Mouse (Mus musculus) hindbrain, embryonic 13.5 days (tissue): Measurements from ENCODE around the gene Rpl18. TPM values are rescaled to one million over a fixed set of nuclear protein-coding genes. Genes with fewer than 3 reads are reported as not detected.

Source experiments
- ATAC-seq: fragments of 200-750 bp; cut with Nextera tagmentation; 2 replicates; pipeline ENCODE4 v1.8.0; 2017; ENCODE audit warnings: moderate TSS enrichment; ENCODE audit not compliant: low FRiP score
- H3K27ac ChIP-seq: fragments of 300-500 bp; sonication (generic); 2 replicates; pipeline ENCODE4 v1.5.1; 2015; ENCODE audit warnings: inconsistent platforms, mild to moderate bottlenecking, moderate library complexity
- H3K27me3 ChIP-seq: fragments of 300-500 bp; sonication (generic); 2 replicates; pipeline ENCODE4 v1.6.1; 2015; ENCODE audit warnings: mild to moderate bottlenecking, inconsistent platforms
- H3K36me3 ChIP-seq: fragments of 300-500 bp; sonication (generic); 2 replicates; pipeline ENCODE4 v1.6.1; 2015; ENCODE audit warnings: mild to moderate bottlenecking, inconsistent platforms
- H3K4me1 ChIP-seq: fragments of 300-500 bp; sonication (generic); replicated peaks from 2 replicates; pipeline ENCODE4 v1.6.1; 2015; ENCODE audit warnings: inconsistent platforms
- H3K4me2 ChIP-seq: fragments of 300-500 bp; sonication (generic); 2 replicates; pipeline ENCODE4 v1.6.1; 2015; ENCODE audit warnings: inconsistent platforms, mild to moderate bottlenecking, moderate library complexity
- H3K4me3 ChIP-seq: fragments of 300-500 bp; sonication (generic); 2 replicates; pipeline ENCODE4 v1.5.1; 2015; ENCODE audit warnings: mild to moderate bottlenecking, inconsistent platforms
- H3K9ac ChIP-seq: fragments of 300-500 bp; sonication (generic); 2 replicates; pipeline ENCODE4 v1.6.1; 2015; ENCODE audit warnings: mild to moderate bottlenecking, inconsistent platforms
- H3K9me3 ChIP-seq: fragments of 300-500 bp; sonication (generic); 2 replicates; pipeline ENCODE4 v1.6.1; 2016; ENCODE audit warnings: inconsistent platforms
- WGBS: fragments of 180-500 bp; shearing (Covaris S2); methylation state at CpG from one replicate; pipeline ENCODE4 v1.1.7; 2015; 5-methylcytosine and 5-hydroxymethylcytosine counted together
- polyA plus RNA-seq: library from polyadenylated mRNA; unstranded; fragments of >200 nt; fragmentation: Nextera tagmentation; extraction: Ambion mirVana; gene quantifications from 2 replicates; pipeline ENCODE4 v1.2.1, GENCODE M21; 2015

Gene Rpl18
- polyA plus RNA-seq, 1 experiment from 2014 or later = 633 TPM

GRCm38 (mm10) chr7:45717918-45718297 is 2.7 kb downstream of the Rpl18 start, which contains the start of gene Sphk2:
TSS of gene Sphk2 (minus strand) at chr7:45718002.
- WGBS = 0% methylated on average over 41 of the region's 41 CpGs
- no peaks in the 10 kb centered on the region for H3K9me3 ChIP-seq
- H3K9ac ChIP-seq = peak within 1 kb of the TSS; percentile 96
- peak; percentile 65 for ATAC-seq
- H3K4me2 ChIP-seq = peak within 1 kb of the TSS; percentile 94
- H3K4me3 ChIP-seq = peak within 1 kb of the TSS; percentile 86
- no peaks in the 10 kb centered on the region for H3K27me3 ChIP-seq
- peak within 1 kb of the TSS; percentile 90 for H3K27ac ChIP-seq
- H3K4me1 ChIP-seq = peaks cover 64% of the 10 kb centered on the region
- H3K36me3 ChIP-seq = peaks cover 45% of the 10 kb centered on the region

- Histone ChIP-seq H3K4me1 (peaks cover 64% of the 10 kb centered on the region), H3K9ac (peak overlapping the region; percentile 96), H3K27ac (peak overlapping the region; percentile 90), H3K36me3 (peaks cover 45% of the 10 kb centered on the region), H3K27me3 (no peaks in the 10 kb centered on the region), H3K9me3 (no peaks in the 10 kb centered on the region), H3K4me2 (peak overlapping the region; percentile 88), H3K4me3 (peak overlapping the region; percentile 86)
- ATAC-seq = no peak
- WGBS = under 1% methylated on average over 20 of the region's 20 CpGs
Measured at GRCm38 (mm10) chr7:45718331-45718730, 3.1 kb downstream of the Rpl18 start.

DNA sequence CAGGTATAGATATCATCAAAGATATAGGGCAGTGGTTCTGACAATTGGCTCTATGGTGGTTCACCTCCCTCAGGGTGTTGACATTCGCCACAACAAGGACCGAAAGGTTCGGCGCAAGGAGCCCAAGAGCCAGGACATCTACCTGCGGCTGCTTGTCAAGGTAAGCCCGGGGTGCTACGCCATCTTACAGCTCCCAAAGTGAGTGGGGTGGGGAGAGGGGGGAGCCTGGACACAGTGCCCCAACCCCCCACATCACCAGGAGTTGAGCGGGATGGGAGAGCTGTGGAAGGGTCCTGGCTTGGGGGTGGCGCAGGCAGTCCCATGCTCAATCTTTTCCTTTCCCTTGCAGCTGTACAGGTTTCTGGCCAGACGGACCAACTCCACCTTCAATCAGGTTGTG is 3.9 kb downstream of the Rpl18 start:
- 84% methylated on average over 10 of the region's 10 CpGs for WGBS
- Histone ChIP-seq H3K4me2 (peak overlapping the region; percentile 88), H3K9me3 (no peaks in the 10 kb centered on the region), H3K27ac (no peak overlapping the region), H3K27me3 (no peaks in the 10 kb centered on the region), H3K4me3 (peak overlapping the region; percentile 86), H3K4me1 (peaks cover 59% of the 10 kb centered on the region), H3K36me3 (peaks cover 50% of the 10 kb centered on the region), H3K9ac (peak overlapping the region; percentile 96)
- ATAC-seq = no peak

DNA sequence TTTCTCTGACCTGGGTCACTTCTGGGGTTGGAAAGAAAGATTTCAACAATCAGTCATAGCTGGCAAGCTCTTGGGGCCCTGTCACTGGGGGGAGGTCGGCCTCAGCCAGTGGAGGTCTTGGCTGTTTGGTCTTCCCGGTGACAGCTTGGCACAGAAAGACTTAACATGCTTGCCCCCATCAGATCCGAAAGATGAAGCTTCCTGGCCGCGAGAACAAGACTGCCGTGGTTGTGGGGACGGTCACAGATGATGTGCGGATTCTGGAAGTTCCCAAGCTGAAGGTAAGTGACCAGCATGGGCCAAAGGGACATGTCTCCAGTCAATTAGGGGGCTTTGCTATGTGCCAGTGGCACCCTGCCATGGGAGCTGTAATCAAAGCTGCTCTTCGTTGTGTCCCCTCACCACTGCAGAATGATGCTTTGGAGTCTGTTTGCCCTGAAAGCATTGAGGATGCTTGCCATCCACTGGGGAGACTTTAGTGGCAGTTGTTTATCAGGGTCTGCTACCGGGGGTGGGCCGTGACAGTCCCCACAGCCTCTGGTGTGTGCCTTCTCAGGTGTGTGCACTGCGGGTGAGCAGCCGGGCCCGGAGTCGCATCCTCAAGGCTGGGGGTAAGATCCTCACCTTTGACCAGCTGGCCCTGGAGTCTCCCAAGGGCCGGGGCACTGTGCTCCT is 4.6 kb downstream of the Rpl18 start:
- Histone ChIP-seq H3K4me3 (no peak overlapping the region; the same call in 1 of the 2 replicates), H3K9ac (peak overlapping the region; percentile 96; the same call in 1 of the 2 replicates), H3K4me1 (peaks cover 52% of the 10 kb centered on the region), H3K4me2 (peak overlapping the region; percentile 88; the same call in 1 of the 2 replicates), H3K36me3 (peaks cover 57% of the 10 kb centered on the region), H3K27me3 (no peaks in the 10 kb centered on the region), H3K27ac (no peak overlapping the region), H3K9me3 (no peaks in the 10 kb centered on the region)
- WGBS = 92% methylated on average over 16 of the region's 16 CpGs
- no peak for ATAC-seq

- no peak for ATAC-seq
- Histone ChIP-seq H3K27ac (peak within 1 kb of the TSS; percentile 23; the same call in 1 of the 2 replicates), H3K4me2 (no peak within 1 kb of the TSS), H3K4me3 (no peak within 1 kb of the TSS), H3K9me3 (no peaks in the 10 kb centered on the region), H3K9ac (peak within 1 kb of the TSS; percentile 96; the same call in 1 of the 2 replicates), H3K27me3 (no peaks in the 10 kb centered on the region), H3K36me3 (peaks cover 65% of the 10 kb centered on the region), H3K4me1 (peaks cover 48% of the 10 kb centered on the region)
- WGBS = 83% methylated on average over 14 of the region's 14 CpGs
Measured at GRCm38 (mm10) chr7:45720413-45721233, 5.4 kb downstream of the Rpl18 start, which contains the start of gene Fam83e. TSS of gene Fam83e (plus strand) at chr7:45721212.

- Histone ChIP-seq H3K4me2 (no peak overlapping the region), H3K27ac (no peak overlapping the region), H3K4me1 (peaks cover 42% of the 10 kb centered on the region), H3K9me3 (no peaks in the 10 kb centered on the region), H3K36me3 (peaks cover 70% of the 10 kb centered on the region), H3K9ac (peak overlapping the region; percentile 35; the same call in 1 of the 2 replicates), H3K27me3 (no peaks in the 10 kb centered on the region), H3K4me3 (no peak overlapping the region)
- ATAC-seq = no peak
- whole genome bisulfite sequencing = 84% methylated on average over 7 of the region's 7 CpGs
Measured at GRCm38 (mm10) chr7:45721234-45721571, 5.9 kb downstream of the Rpl18 start.

- 0 out of 2 replicates have a peak overlapping the region, but pooled peaks have one; percentile 35 for H3K9ac ChIP-seq
- ATAC-seq = no peak
- H3K36me3 ChIP-seq = peaks cover 76% of the 10 kb centered on the region
- no peak overlapping the region for H3K4me3 ChIP-seq
- no peaks in the 10 kb centered on the region for H3K27me3 ChIP-seq
- no peak overlapping the region for H3K4me2 ChIP-seq
- peak overlapping the region; percentile 23; the same call in 1 of the 2 replicates for H3K27ac ChIP-seq
- WGBS = 55% methylated on average over 13 of the region's 13 CpGs
- H3K9me3 ChIP-seq = no peaks in the 10 kb centered on the region
- H3K4me1 ChIP-seq = peaks cover 36% of the 10 kb centered on the region
Measured at GRCm38 (mm10) chr7:45721642-45722347, 6.5 kb downstream of the Rpl18 start.

- no peak for ATAC-seq
- WGBS = 89% methylated on average over 13 of the region's 13 CpGs
- Histone ChIP-seq H3K36me3 (peaks cover 81% of the 10 kb centered on the region), H3K27ac (no peak overlapping the region), H3K4me1 (peaks cover 31% of the 10 kb centered on the region), H3K4me2 (no peak overlapping the region), H3K9ac (0 out of 2 replicates have a peak overlapping the region, but pooled peaks have one; percentile 35), H3K4me3 (no peak overlapping the region), H3K9me3 (no peaks in the 10 kb centered on the region), H3K27me3 (no peaks in the 10 kb centered on the region)
Measured at GRCm38 (mm10) chr7:45722348-45722713, 7.1 kb downstream of the Rpl18 start.

- WGBS = 84% methylated on average over 4 of the region's 4 CpGs
- no peak for ATAC-seq
Measured at GRCm38 (mm10) chr7:45723301-45723700, 8.0 kb downstream of the Rpl18 start.

DNA sequence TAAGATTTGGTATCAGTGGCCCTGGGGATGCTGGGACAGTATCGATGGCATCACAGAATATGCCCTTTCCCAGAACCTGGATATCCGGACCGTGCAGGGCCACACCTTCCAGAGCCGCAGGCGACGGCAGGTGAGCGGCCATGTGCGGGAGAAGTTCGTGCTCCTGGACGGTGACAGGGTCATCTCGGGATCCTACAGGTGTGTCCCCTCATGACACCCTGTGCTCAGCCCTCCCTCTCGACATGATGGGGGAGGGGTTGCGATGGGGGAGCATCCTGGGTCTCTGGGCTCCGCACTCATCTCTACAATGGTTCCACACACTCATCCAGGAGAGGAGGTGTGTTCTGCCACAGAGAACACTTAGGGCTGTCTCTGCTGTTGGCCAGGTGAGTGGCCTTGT is 8.5 kb downstream of the Rpl18 start:
- H3K27ac ChIP-seq = no peak overlapping the region
- no peaks in the 10 kb centered on the region for H3K9me3 ChIP-seq
- no peak for ATAC-seq
- H3K27me3 ChIP-seq = no peaks in the 10 kb centered on the region
- 96% methylated on average over 14 of the region's 14 CpGs for WGBS
- no peak overlapping the region for H3K4me3 ChIP-seq
- H3K9ac ChIP-seq = no peak overlapping the region
- peaks cover 28% of the 10 kb centered on the region for H3K4me1 ChIP-seq
- peaks cover 87% of the 10 kb centered on the region for H3K36me3 ChIP-seq
- H3K4me2 ChIP-seq = no peak overlapping the region

More at GRCm38 (mm10) chr7:45723301-45723700, 8.0 kb downstream of the Rpl18 start:
- H3K27ac ChIP-seq = no peak overlapping the region
- peaks cover 84% of the 10 kb centered on the region for H3K36me3 ChIP-seq
- H3K9ac ChIP-seq = no peak overlapping the region
- no peak overlapping the region for H3K4me3 ChIP-seq
- H3K9me3 ChIP-seq = no peaks in the 10 kb centered on the region
- peaks cover 31% of the 10 kb centered on the region for H3K4me1 ChIP-seq
- no peaks in the 10 kb centered on the region for H3K27me3 ChIP-seq
- H3K4me2 ChIP-seq = no peak overlapping the region

DNA sequence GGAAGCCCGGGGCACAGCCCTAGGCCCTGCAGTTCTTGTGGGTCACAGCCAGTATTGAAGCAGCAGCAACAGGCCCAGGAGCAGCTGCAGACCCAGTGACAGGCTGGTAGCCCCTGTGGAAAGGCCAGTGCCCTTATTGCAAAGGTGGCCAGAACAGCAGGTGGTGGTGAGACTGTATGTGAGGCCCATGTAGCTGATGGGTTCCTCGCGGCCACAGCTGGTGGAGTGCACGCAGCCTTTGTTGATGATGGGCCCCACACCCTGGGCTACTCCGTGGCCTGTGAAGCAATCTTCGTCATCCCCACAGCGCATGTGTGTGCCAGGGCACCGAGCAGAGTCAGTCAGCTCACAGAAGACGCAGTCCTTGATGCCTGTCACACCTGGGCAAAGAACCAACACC is 9.9 kb downstream of the Rpl18 start:
- 92% methylated on average over 9 of the region's 9 CpGs for WGBS
- H3K27me3 ChIP-seq = no peaks in the 10 kb centered on the region
- peaks cover 85% of the 10 kb centered on the region for H3K36me3 ChIP-seq
- no peaks in the 10 kb centered on the region for H3K9me3 ChIP-seq
- H3K27ac ChIP-seq = no peak overlapping the region
- H3K4me3 ChIP-seq = no peak overlapping the region
- no peak overlapping the region for H3K4me2 ChIP-seq
- no peak for ATAC-seq
- peaks cover 15% of the 10 kb centered on the region; the same call in 1 of the 2 replicates for H3K4me1 ChIP-seq
- no peak overlapping the region for H3K9ac ChIP-seq

DNA sequence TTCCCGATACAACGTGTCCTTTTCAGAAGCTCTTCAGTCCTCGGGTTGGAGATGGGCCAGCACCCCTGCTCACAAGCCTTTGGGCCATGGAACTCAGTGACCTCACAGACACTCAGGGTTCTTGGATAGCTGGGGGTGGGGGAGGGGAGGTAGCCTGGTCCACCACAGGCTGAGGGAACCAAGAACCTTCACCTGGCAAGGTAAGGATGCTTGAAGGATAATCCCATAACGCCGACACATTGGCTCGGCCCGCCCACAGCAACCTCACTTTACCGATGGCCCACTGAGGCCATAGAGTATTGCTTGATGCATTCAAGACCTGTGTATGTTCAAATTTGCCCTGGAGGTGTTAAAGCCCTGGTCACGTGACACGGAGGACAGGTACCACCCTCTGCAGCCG is 10.5 kb downstream of the Rpl18 start, which contains the start of gene Spaca4:
TSS of gene Spaca4 (minus strand) at position 101 of the 400 bp plus-strand sequence.
- no peak within 1 kb of the TSS for H3K4me2 ChIP-seq
- no peak for ATAC-seq
- no peaks in the 10 kb centered on the region for H3K9me3 ChIP-seq
- 95% methylated on average over 11 of the region's 11 CpGs for WGBS
- H3K36me3 ChIP-seq = peaks cover 80% of the 10 kb centered on the region
- H3K4me1 ChIP-seq = peaks cover 16% of the 10 kb centered on the region; the same call in 1 of the 2 replicates
- H3K27ac ChIP-seq = no peak within 1 kb of the TSS
- no peak within 1 kb of the TSS for H3K4me3 ChIP-seq
- 0 out of 2 replicates have a peak within 1 kb of the TSS, but pooled peaks have one; percentile 4 for H3K9ac ChIP-seq
- no peaks in the 10 kb centered on the region for H3K27me3 ChIP-seq
